Mouse (Mus musculus) adrenal gland, postnatal 0 days (tissue): ENCODE data around the gene Gzf1. TPM values are rescaled to one million over a fixed set of nuclear protein-coding genes. Genes with fewer than 3 reads are reported as not detected.

ENCODE experiments used
- polyA plus RNA-seq: library from polyadenylated mRNA; unstranded; fragments of >200 nt; fragmentation: Nextera tagmentation; extraction: Ambion mirVana; gene quantifications from 2 replicates; pipeline ENCODE4 v1.2.1, GENCODE M21; 2015

The Gzf1 gene
- polyA plus RNA-seq, result 12.0 and 20.5 TPM in 2 replicates

DNA sequence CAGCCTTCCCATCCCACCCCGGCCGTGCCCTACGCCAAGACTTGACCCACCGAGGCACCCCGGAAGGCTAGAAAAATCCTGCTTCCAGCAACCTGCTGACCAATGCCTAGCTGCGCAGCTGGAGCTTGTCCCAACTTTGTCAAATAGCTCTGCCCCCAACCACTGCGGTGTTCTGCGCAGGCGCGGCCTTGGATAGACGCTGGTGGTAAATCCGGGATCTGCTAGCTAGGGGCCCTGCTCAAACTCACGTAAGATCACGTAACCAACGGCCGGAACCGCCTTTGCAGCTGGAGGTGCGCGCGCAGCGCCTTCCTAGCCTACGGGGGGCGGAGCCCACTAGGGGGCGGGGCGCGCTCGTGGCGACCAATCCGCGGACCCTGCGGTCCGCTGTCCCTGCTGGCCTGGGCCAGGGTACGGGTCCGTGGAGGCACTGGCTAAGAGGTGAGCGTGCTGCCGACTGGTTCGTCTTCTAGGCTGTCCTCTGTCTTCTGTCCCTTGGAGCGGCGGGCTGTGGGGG, at the start of gene Gzf1:
Gene Gzf1, plus strand, starts transcription at position 249 of the 517 bp plus-strand sequence.

GRCm38 (mm10) chr2:148672199-148673096, 8.4 kb upstream of the Gzf1 start, which contains the start of gene Nxt1:
Gene Nxt1, plus strand, starts transcription at chr2:148672601.

DNA sequence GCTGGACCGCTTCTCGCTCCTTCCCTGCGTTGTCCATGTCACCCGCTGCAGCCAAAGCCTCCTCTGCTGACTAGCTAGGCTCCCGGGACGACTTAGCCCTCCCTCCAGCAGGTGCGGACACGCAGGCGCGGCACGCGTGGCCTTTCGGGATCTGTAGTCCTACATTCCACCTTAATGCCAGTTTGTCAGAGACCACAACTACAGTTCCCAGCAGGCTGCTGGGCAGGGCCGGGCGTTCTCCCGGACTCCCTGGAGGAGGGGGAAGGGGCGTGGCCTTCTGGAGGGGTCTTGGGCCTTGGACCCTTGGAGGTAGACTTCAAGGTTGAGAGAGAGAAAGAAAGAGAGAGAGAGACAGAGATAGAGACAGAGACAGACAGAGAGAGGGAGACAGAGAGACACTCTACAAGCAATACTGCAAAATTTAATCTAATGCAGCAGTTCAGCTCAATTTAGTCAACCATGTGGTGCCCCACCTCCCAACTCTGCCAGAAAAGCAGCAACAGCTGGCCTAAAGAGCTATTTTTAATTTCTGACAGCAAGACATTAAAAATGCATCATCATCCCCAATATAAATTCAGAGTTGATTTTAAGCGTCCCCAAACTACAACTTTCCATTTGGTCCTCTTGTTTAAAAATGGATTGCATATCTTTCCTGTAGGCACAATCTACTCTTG, 51.6 kb downstream of the Gzf1 start, which contains the start of gene Napb:
Gene Napb, minus strand, starts transcription at position 141 of the 674 bp plus-strand sequence.

Other genes with a start within 250 kb of the Gzf1 start
- gene Cd93, start 237.5 kb upstream of the Gzf1 start, polyA plus RNA-seq, result 5.5 and 9.7 TPM in 2 replicates
- gene Nxt1, start 8.4 kb upstream of the Gzf1 start, polyA plus RNA-seq, result 63.8 and 76.5 TPM in 2 replicates
- 8.1 and 18.7 TPM in 2 replicates for gene Napb, start 51.4 kb downstream of the Gzf1 start, polyA plus RNA-seq
- gene Cstl1, start 69.3 kb downstream of the Gzf1 start, polyA plus RNA-seq, result not detected in 2 replicates
- gene Cst11, start 90.5 kb downstream of the Gzf1 start, polyA plus RNA-seq, result 0.47 TPM in 1 of 2 replicates, not detected in the other
- gene 8030411F24Rik, start 101.0 kb downstream of the Gzf1 start, polyA plus RNA-seq, result not detected in 2 replicates
- 0.28 and 0.68 TPM in 2 replicates for gene Cst12, start 108.3 kb downstream of the Gzf1 start, polyA plus RNA-seq
- 187 and 218 TPM in 2 replicates for gene Cst8, start 117.8 kb downstream of the Gzf1 start, polyA plus RNA-seq
- gene Cst13, start 139.1 kb downstream of the Gzf1 start, polyA plus RNA-seq, result 0.18 and 0.44 TPM in 2 replicates
- 0.28 TPM in 1 of 2 replicates, not detected in the other for gene Cst9, start 154.1 kb downstream of the Gzf1 start, polyA plus RNA-seq
- 9.3 and 20.3 TPM in 2 replicates for gene 9230104L09Rik, start 184.0 kb downstream of the Gzf1 start, polyA plus RNA-seq
- gene Cst3, start 194.7 kb downstream of the Gzf1 start, polyA plus RNA-seq, result 1,541 and 1,932 TPM in 2 replicates